Mouse (Mus musculus) kidney, embryonic 14.5 days (tissue): ENCODE data around the gene Cyp2r1. TPM values are rescaled to one million over a fixed set of nuclear protein-coding genes. Genes with fewer than 3 reads are reported as not detected.

ENCODE experiments used
- ATAC-seq: fragments of 200-750 bp; cut with Nextera tagmentation; 2 replicates; pipeline ENCODE4 v1.8.0; 2017; ENCODE audit warnings: moderate number of reproducible peaks, mild to moderate bottlenecking, moderate TSS enrichment, moderate library complexity; ENCODE audit not compliant: low FRiP score, low TSS enrichment
- H3K27ac ChIP-seq: fragments of 300-500 bp; sonication (generic); 2 replicates; pipeline ENCODE4 v1.5.1; 2014; ENCODE audit warnings: low read depth, mild to moderate bottlenecking, low read length, moderate library complexity, mixed read lengths
- H3K27me3 ChIP-seq: fragments of 300-500 bp; sonication (generic); 2 replicates; pipeline ENCODE4 v1.6.1; 2014; ENCODE audit warnings: mild to moderate bottlenecking, low read length; ENCODE audit not compliant: control insufficient read depth, insufficient read depth
- H3K36me3 ChIP-seq: fragments of 300-500 bp; sonication (generic); 2 replicates; pipeline ENCODE4 v1.6.1; 2014; ENCODE audit warnings: low read length, mixed read lengths; ENCODE audit not compliant: control insufficient read depth, insufficient read depth
- H3K4me1 ChIP-seq: fragments of 300-500 bp; sonication (generic); 2 replicates; pipeline ENCODE4 v1.6.1; 2014; ENCODE audit warnings: low read length, mixed read lengths; ENCODE audit not compliant: control insufficient read depth, insufficient read depth
- H3K4me2 ChIP-seq: fragments of 300-500 bp; sonication (generic); replicated peaks from 2 replicates; pipeline ENCODE4 v1.6.1; 2014; ENCODE audit warnings: low read depth, mild to moderate bottlenecking, low read length
- H3K4me3 ChIP-seq: fragments of 300-500 bp; sonication (generic); 2 replicates; pipeline ENCODE4 v1.5.1; 2014; ENCODE audit warnings: mild to moderate bottlenecking, low read length
- H3K9ac ChIP-seq: fragments of 300-500 bp; sonication (generic); 2 replicates; pipeline ENCODE4 v1.6.1; 2014; ENCODE audit warnings: low read depth, mild to moderate bottlenecking, low read length, moderate library complexity
- H3K9me3 ChIP-seq: fragments of 300-500 bp; sonication (generic); 2 replicates; pipeline ENCODE4 v1.6.1; 2016; ENCODE audit warnings: low read length; ENCODE audit not compliant: control insufficient read depth
- WGBS: fragments of 180-500 bp; shearing (Covaris S2); extraction: QIAGEN DNeasy Blood & Tissue Kit; methylation state at CpG from one replicate; pipeline ENCODE4 v1.1.7; 2014; 5-methylcytosine and 5-hydroxymethylcytosine counted together
- polyA plus RNA-seq: library from polyadenylated mRNA; unstranded; fragments of >200 nt; fragmentation: Nextera tagmentation; extraction: Ambion mirVana; gene quantifications from 2 replicates; pipeline ENCODE4 v1.2.1, GENCODE M21; 2014

The Cyp2r1 gene
- polyA plus RNA-seq, 1 experiment from 2014 or later, result 1.9 TPM

GRCm38 (mm10) chr7:114526245-114526644 is 36.5 kb downstream of the Cyp2r1 start:
- no peak for ATAC-seq
- Histone ChIP-seq H3K27ac (no peak overlapping the region), H3K4me3 (no peak overlapping the region), H3K9me3 (no peaks in the 10 kb centered on the region), H3K4me2 (no peak overlapping the region), H3K36me3 (no peaks in the 10 kb centered on the region; the same call in 1 of the 2 replicates), H3K27me3 (no peaks in the 10 kb centered on the region), H3K9ac (no peak overlapping the region), H3K4me1 (no peaks in the 10 kb centered on the region)
- 76% methylated on average over 1 of the region's 1 CpGs for WGBS

DNA sequence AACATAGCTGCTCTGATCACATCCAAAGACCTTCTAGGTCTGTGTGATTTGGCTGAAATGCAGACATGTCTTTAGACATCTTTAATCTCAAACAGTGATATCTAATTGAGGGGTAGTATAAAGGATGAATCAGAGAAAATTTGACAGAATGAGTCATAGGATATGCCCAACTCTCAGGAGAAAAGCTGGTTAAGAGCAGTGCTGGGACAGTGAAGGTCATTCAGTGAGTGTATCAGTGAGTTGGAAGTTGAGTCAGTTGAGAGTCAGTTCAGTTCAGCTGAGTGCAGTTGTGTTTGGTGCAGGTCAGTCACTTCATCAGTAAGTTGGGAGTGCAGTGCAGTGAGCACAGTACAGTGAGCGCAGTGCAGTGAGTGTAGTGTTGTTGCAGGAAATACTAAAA is 42.6 kb downstream of the Cyp2r1 start:
- 93% methylated on average over 1 of the region's 1 CpGs for WGBS
- Histone ChIP-seq H3K4me1 (no peaks in the 10 kb centered on the region), H3K9me3 (no peaks in the 10 kb centered on the region), H3K4me2 (no peak overlapping the region), H3K36me3 (no peaks in the 10 kb centered on the region), H3K9ac (no peak overlapping the region), H3K4me3 (no peak overlapping the region), H3K27me3 (no peaks in the 10 kb centered on the region), H3K27ac (no peak overlapping the region)
- ATAC-seq, result no peak

DNA sequence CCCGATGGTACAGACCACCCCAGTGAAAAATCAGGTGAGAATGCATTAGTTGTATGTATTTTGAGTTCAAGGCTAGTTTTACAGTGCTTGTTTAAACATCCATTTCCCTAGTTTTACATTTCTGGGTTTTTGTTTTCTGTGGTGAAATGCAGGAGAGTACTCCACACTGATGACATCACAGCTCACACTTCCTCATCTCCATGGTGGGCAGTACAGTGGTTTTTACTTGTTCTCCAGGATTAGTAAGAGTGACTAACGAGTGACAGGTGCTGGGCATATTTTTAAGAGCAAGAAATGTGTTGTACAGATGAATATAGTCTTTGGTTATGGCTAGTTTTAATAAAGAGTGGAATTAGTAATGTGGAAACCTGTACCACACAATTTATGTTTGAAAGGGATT is 53.9 kb downstream of the Cyp2r1 start:
- Histone ChIP-seq H3K9me3 (no peaks in the 10 kb centered on the region), H3K27me3 (no peaks in the 10 kb centered on the region), H3K9ac (no peak overlapping the region), H3K4me3 (no peak overlapping the region), H3K4me2 (no peak overlapping the region), H3K4me1 (no peaks in the 10 kb centered on the region), H3K27ac (no peak overlapping the region), H3K36me3 (peaks cover 3% of the 10 kb centered on the region)
- WGBS, result 93% methylated on average over 2 of the region's 2 CpGs
- ATAC-seq, result no peak

Other genes starting within 250 kb of the Cyp2r1 start
- 7.6 and 10.4 TPM in 2 replicates for gene Pde3b, start 147.7 kb downstream of the Cyp2r1 start, polyA plus RNA-seq
- 0.31 and 1.5 TPM in 2 replicates for gene Calca, start 73.4 kb upstream of the Cyp2r1 start, polyA plus RNA-seq
- not detected in 2 replicates for gene Calcb, start 155.7 kb upstream of the Cyp2r1 start, polyA plus RNA-seq
- 1.6 and 1.7 TPM in 2 replicates for gene Insc, start 180.7 kb upstream of the Cyp2r1 start, polyA plus RNA-seq